Mouse (Mus musculus) heart, postnatal 36 days (tissue): ENCODE data around the gene Fam25c. TPM values are rescaled to one million over a fixed set of nuclear protein-coding genes. Genes with fewer than 3 reads are reported as not detected.

Source experiments
- DNase-seq, 2 experiments: peaks; one replicate each; pipeline ENCODE4 v3.0.0; 2021 to 2022
- intact Hi-C: fragments of 180-260 bp; cut with DNase I; formaldehyde crosslinking; loops from one replicate; pipeline ENCODE4 v1.15.1; 2025
- total RNA-seq, 2 experiments: library from RNA; stranded (reverse); gene quantifications; 2 replicates each; pipeline ENCODE4 v1.2.3; 2021

Gene Fam25c
- total RNA-seq, 2 experiments from 2014 or later = not detected

GRCm38 (mm10) chr14:34302681-34303242 lies 52.5 kb downstream of the Fam25c start:
- no peak for DNase-seq
- intact Hi-C loops = no loop called here

Other genes with a start within 250 kb of the Fam25c start
- gene Npy4r, start 202.9 kb downstream of the Fam25c start, total RNA-seq = under 1 TPM; 0.14 TPM
- gene Gprin2, start 153.8 kb downstream of the Fam25c start, total RNA-seq = under 1 TPM; 0.08 to 0.17 TPM
- under 1 TPM; 0.65 to 0.92 TPM for gene Syt15, start 135.8 kb downstream of the Fam25c start, total RNA-seq
- 1 to 10 TPM; 6.7 to 8.6 TPM for gene Shld2, start 44.9 kb downstream of the Fam25c start, total RNA-seq
- gene Glud1, start 44.7 kb downstream of the Fam25c start, total RNA-seq = 100 to 1,000 TPM; 140 to 154 TPM
- gene Sncg, start 19.4 kb upstream of the Fam25c start, total RNA-seq = 1 to 10 TPM; 5.6 to 7.5 TPM
- 10 to 100 TPM; 33.7 to 44.0 TPM for gene Mmrn2, start 20.0 kb upstream of the Fam25c start, total RNA-seq
- 10 to 100 TPM; 60.5 to 71.4 TPM for gene Bmpr1a, start 147.9 kb upstream of the Fam25c start, total RNA-seq
- not detected for gene 9230112D13Rik, start 167.4 kb upstream of the Fam25c start, total RNA-seq
- 100 to 1,000 TPM; 988 to 990 TPM for gene Ldb3, start 233.2 kb upstream of the Fam25c start, total RNA-seq
- gene Opn4, start 244.7 kb upstream of the Fam25c start, total RNA-seq = 1 to 10 TPM; 2.2 to 3.1 TPM